Mouse (Mus musculus) forebrain, embryonic 13.5 days (tissue): ENCODE results near the gene H1f0. TPM values are rescaled to one million over a fixed set of nuclear protein-coding genes. Genes with fewer than 3 reads are reported as not detected.

Source experiments
- ATAC-seq: fragments of 200-750 bp; cut with Nextera tagmentation; 2 replicates; pipeline ENCODE4 v1.8.0; 2017
- H3K27ac ChIP-seq: fragments of 300-500 bp; sonication (generic); 2 replicates; pipeline ENCODE4 v1.5.1; 2015; ENCODE audit warnings: inconsistent platforms, mild to moderate bottlenecking, moderate library complexity
- H3K27me3 ChIP-seq: fragments of 300-500 bp; sonication (generic); 2 replicates; pipeline ENCODE4 v1.6.1; 2015; ENCODE audit warnings: mild to moderate bottlenecking, inconsistent platforms
- H3K36me3 ChIP-seq: fragments of 300-500 bp; sonication (generic); 2 replicates; pipeline ENCODE4 v1.6.1; 2015; ENCODE audit warnings: mild to moderate bottlenecking, inconsistent platforms; ENCODE audit not compliant: poor library complexity, severe bottlenecking
- H3K4me1 ChIP-seq: fragments of 300-500 bp; sonication (generic); 2 replicates; pipeline ENCODE4 v1.6.1; 2015; ENCODE audit warnings: inconsistent platforms
- H3K4me2 ChIP-seq: fragments of 300-500 bp; sonication (generic); 2 replicates; pipeline ENCODE4 v1.6.1; 2015; ENCODE audit warnings: inconsistent platforms, mild to moderate bottlenecking, moderate library complexity
- H3K4me3 ChIP-seq: fragments of 300-500 bp; sonication (generic); 2 replicates; pipeline ENCODE4 v1.5.1; 2015; ENCODE audit warnings: mild to moderate bottlenecking, inconsistent platforms
- H3K9ac ChIP-seq: fragments of 300-500 bp; sonication (generic); 2 replicates; pipeline ENCODE4 v1.6.1; 2015; ENCODE audit warnings: mild to moderate bottlenecking, inconsistent platforms
- H3K9me3 ChIP-seq: fragments of 300-500 bp; sonication (generic); replicated peaks from 2 replicates; pipeline ENCODE4 v1.6.1; 2016; ENCODE audit warnings: inconsistent platforms
- WGBS: fragments of 180-500 bp; shearing (Covaris S2); methylation state at CpG from one replicate; pipeline ENCODE4 v1.1.7; 2015; 5-methylcytosine and 5-hydroxymethylcytosine counted together
- polyA plus RNA-seq: library from polyadenylated mRNA; unstranded; fragments of >200 nt; fragmentation: Nextera tagmentation; extraction: Ambion mirVana; gene quantifications from 2 replicates; pipeline ENCODE4 v1.2.1, GENCODE M21; 2015

H1f0 gene
- polyA plus RNA-seq, 1 experiment from 2014 or later, result 569 TPM

- Histone ChIP-seq H3K4me1 (peaks cover 20% of the 10 kb centered on the region), H3K36me3 (peaks cover 35% of the 10 kb centered on the region), H3K9ac (peak within 1 kb of the TSS; percentile 88), H3K27ac (peak within 1 kb of the TSS; percentile 69), H3K9me3 (no peaks in the 10 kb centered on the region), H3K27me3 (no peaks in the 10 kb centered on the region), H3K4me2 (peak within 1 kb of the TSS; percentile 77), H3K4me3 (peak within 1 kb of the TSS; percentile 80)
- WGBS, result under 1% methylated on average over 79 of the region's 80 CpGs
- ATAC-seq, result peak; percentile 100
Measured at GRCm38 (mm10) chr15:79062376-79063159, 34.3 kb downstream of the H1f0 start, which contains the start of gene Ankrd54. Ankrd54 (minus strand) TSS chr15:79062893.

GRCm38 (mm10) chr15:79063160-79063740, 35.0 kb downstream of the H1f0 start:
- H3K36me3 ChIP-seq, result peaks cover 28% of the 10 kb centered on the region
- H3K4me3 ChIP-seq, result peak overlapping the region; percentile 38
- H3K9ac ChIP-seq, result peak overlapping the region; percentile 45
- peaks cover 3% of the 10 kb centered on the region; the same call in 1 of the 2 replicates for H3K27me3 ChIP-seq
- peak overlapping the region; percentile 61 for H3K4me2 ChIP-seq
- ATAC-seq, result no peak
- no peaks in the 10 kb centered on the region for H3K9me3 ChIP-seq
- 8% methylated on average over 14 of the region's 14 CpGs for WGBS
- H3K4me1 ChIP-seq, result peaks cover 20% of the 10 kb centered on the region
- H3K27ac ChIP-seq, result 0 out of 2 replicates have a peak overlapping the region, but pooled peaks have one; percentile 7

GRCm38 (mm10) chr15:79065086-79065770, 37.0 kb downstream of the H1f0 start:
- 77% methylated on average over 8 of the region's 8 CpGs for WGBS
- H3K4me3 ChIP-seq, result no peak overlapping the region

GRCm38 (mm10) chr15:79066276-79066675, 38.0 kb downstream of the H1f0 start:
- no peaks in the 10 kb centered on the region for H3K9me3 ChIP-seq
- H3K27me3 ChIP-seq, result peaks cover 3% of the 10 kb centered on the region; the same call in 1 of the 2 replicates
- no peak overlapping the region for H3K27ac ChIP-seq
- ATAC-seq, result no peak
- no peak overlapping the region for H3K4me2 ChIP-seq
- 48% methylated on average over 2 of the region's 2 CpGs for WGBS
- no peak overlapping the region for H3K4me3 ChIP-seq
- H3K9ac ChIP-seq, result no peak overlapping the region
- H3K36me3 ChIP-seq, result no peaks in the 10 kb centered on the region
- peaks cover 14% of the 10 kb centered on the region for H3K4me1 ChIP-seq

More at GRCm38 (mm10) chr15:79065086-79065770, 37.0 kb downstream of the H1f0 start:
- H3K4me1 ChIP-seq, result peaks cover 20% of the 10 kb centered on the region
- no peak overlapping the region for H3K9ac ChIP-seq
- ATAC-seq, result no peak
- H3K4me2 ChIP-seq, result no peak overlapping the region
- H3K9me3 ChIP-seq, result no peaks in the 10 kb centered on the region
- no peak overlapping the region for H3K27ac ChIP-seq
- H3K27me3 ChIP-seq, result peaks cover 3% of the 10 kb centered on the region; the same call in 1 of the 2 replicates
- H3K36me3 ChIP-seq, result peaks cover 8% of the 10 kb centered on the region

- no peak overlapping the region for H3K9ac ChIP-seq
- no peak for ATAC-seq
- H3K4me2 ChIP-seq, result no peak overlapping the region
- peaks cover 3% of the 10 kb centered on the region; the same call in 1 of the 2 replicates for H3K27me3 ChIP-seq
- WGBS, result 89% methylated on average over 3 of the region's 3 CpGs
- no peak overlapping the region for H3K4me3 ChIP-seq
- H3K27ac ChIP-seq, result no peak overlapping the region
- H3K36me3 ChIP-seq, result no peaks in the 10 kb centered on the region
- no peaks in the 10 kb centered on the region for H3K9me3 ChIP-seq
- H3K4me1 ChIP-seq, result peaks cover 5% of the 10 kb centered on the region
Measured at GRCm38 (mm10) chr15:79067631-79068030, 39.4 kb downstream of the H1f0 start.

GRCm38 (mm10) chr15:79068416-79068815, 40.2 kb downstream of the H1f0 start:
- Histone ChIP-seq H3K27me3 (peaks cover 3% of the 10 kb centered on the region; the same call in 1 of the 2 replicates), H3K36me3 (no peaks in the 10 kb centered on the region), H3K4me3 (no peak overlapping the region), H3K9me3 (no peaks in the 10 kb centered on the region), H3K4me2 (no peak overlapping the region), H3K4me1 (peaks cover 3% of the 10 kb centered on the region), H3K27ac (no peak overlapping the region), H3K9ac (no peak overlapping the region)
- WGBS, result 78% methylated on average over 3 of the region's 3 CpGs
- ATAC-seq, result no peak

- H3K4me2 ChIP-seq, result no peak overlapping the region
- H3K4me1 ChIP-seq, result peaks cover 20% of the 10 kb centered on the region
- H3K27me3 ChIP-seq, result peaks cover 3% of the 10 kb centered on the region; the same call in 1 of the 2 replicates
- no peak overlapping the region for H3K4me3 ChIP-seq
- H3K36me3 ChIP-seq, result peaks cover 1% of the 10 kb centered on the region
- H3K27ac ChIP-seq, result no peak overlapping the region
- H3K9ac ChIP-seq, result no peak overlapping the region
- ATAC-seq, result no peak
- 66% methylated on average over 5 of the region's 5 CpGs for WGBS
- no peaks in the 10 kb centered on the region for H3K9me3 ChIP-seq
Measured at GRCm38 (mm10) chr15:79071117-79072039, 43.1 kb downstream of the H1f0 start.

GRCm38 (mm10) chr15:79073752-79074151, 45.5 kb downstream of the H1f0 start:
- no peak overlapping the region for H3K27ac ChIP-seq
- H3K4me1 ChIP-seq, result peaks cover 23% of the 10 kb centered on the region
- no peaks in the 10 kb centered on the region for H3K27me3 ChIP-seq
- H3K9me3 ChIP-seq, result no peaks in the 10 kb centered on the region
- ATAC-seq, result no peak
- peak overlapping the region; percentile 96; the same call in 1 of the 2 replicates for H3K4me2 ChIP-seq
- peaks cover 25% of the 10 kb centered on the region for H3K36me3 ChIP-seq
- no peak overlapping the region for H3K4me3 ChIP-seq
- H3K9ac ChIP-seq, result no peak overlapping the region

- no peaks in the 10 kb centered on the region for H3K9me3 ChIP-seq
- 34% methylated on average over 10 of the region's 10 CpGs for WGBS
- H3K27ac ChIP-seq, result peak overlapping the region; percentile 81
- H3K9ac ChIP-seq, result peak overlapping the region; percentile 83
- peaks cover 23% of the 10 kb centered on the region for H3K4me1 ChIP-seq
- H3K4me2 ChIP-seq, result peak overlapping the region; percentile 96
- no peak for ATAC-seq
- H3K27me3 ChIP-seq, result no peaks in the 10 kb centered on the region
- peak overlapping the region; percentile 96 for H3K4me3 ChIP-seq
- peaks cover 32% of the 10 kb centered on the region for H3K36me3 ChIP-seq
Measured at GRCm38 (mm10) chr15:79074446-79074845, 46.2 kb downstream of the H1f0 start.

GRCm38 (mm10) chr15:79074913-79075532, 46.8 kb downstream of the H1f0 start, which contains the start of gene Eif3l:
Eif3l (plus strand) TSS chr15:79075179.
- H3K27ac ChIP-seq, result peak within 1 kb of the TSS; percentile 81
- peak within 1 kb of the TSS; percentile 96 for H3K4me3 ChIP-seq
- peak within 1 kb of the TSS; percentile 96 for H3K4me2 ChIP-seq
- no peaks in the 10 kb centered on the region for H3K9me3 ChIP-seq
- peaks cover 37% of the 10 kb centered on the region for H3K36me3 ChIP-seq
- H3K4me1 ChIP-seq, result peaks cover 23% of the 10 kb centered on the region
- peak within 1 kb of the TSS; percentile 83 for H3K9ac ChIP-seq
- WGBS, result under 1% methylated on average over 49 of the region's 49 CpGs
- ATAC-seq, result peak; percentile 94
- H3K27me3 ChIP-seq, result no peaks in the 10 kb centered on the region
